ENCODE assay signal across 8 mouse cellular contexts in the genomic region with DNA sequence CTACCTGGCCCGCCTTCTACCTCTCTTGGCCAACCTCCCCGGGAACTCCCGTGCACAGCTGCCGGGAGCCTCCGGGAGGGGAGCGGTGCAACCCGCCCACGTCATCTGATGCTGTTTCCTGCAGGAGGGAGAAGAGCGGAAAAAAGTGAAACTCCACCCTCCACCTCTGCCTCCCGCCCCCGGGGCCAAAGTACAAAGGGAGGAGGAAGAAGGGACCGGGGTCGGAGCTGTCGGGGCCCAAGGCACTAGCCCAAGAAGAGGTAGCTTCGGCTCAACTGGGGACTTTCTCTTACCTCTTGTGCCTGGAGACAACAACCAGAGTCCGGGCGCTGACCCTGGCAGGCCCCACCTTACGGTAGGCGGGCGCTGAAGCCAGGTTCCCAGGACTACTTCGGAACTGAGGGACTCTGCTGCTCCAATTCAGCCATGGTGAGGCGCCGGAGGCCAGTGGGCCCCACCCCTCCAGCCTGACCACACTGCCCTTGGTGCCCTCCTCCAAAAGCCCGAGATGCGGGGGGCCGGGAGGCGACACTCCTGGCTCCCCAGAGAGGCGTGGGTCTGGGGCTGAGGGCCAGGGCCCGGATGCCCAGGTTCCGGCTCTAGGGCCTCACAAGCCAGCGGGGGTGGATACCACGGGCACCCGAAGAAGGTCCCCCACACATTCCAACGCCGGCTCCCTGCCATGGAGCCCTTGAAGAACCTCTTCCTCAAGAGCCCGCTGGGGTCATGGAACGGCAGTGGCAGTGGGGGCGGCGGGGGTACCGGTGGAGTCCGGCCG. TPM values are rescaled to one million over a fixed set of nuclear protein-coding genes. Genes with fewer than 3 reads are reported as not detected.
DNase-seq lines count a peak whose midpoint lies in the region; ATAC-seq and TF ChIP-seq lines count a peak whose summit lies in the region.

No protein-coding gene starts in this region.

- H3K36me3 ChIP-seq in hindbrain, embryonic 11.5 days (ENCODE audit: control insufficient read depth, insufficient read depth, low read length): peaks cover 10% of the 10 kb centered on the region
- peaks cover 22% of the 10 kb centered on the region; the same call in 1 of the 2 replicates for H3K36me3 ChIP-seq in lung, postnatal 0 days (ENCODE audit: insufficient read depth, low read length)

- peak overlapping the region; percentile 96 for H3K4me2 ChIP-seq in hindbrain, embryonic 11.5 days (replicated peaks; ENCODE audit: low read depth, low read length)
- peak overlapping the region; percentile 99 for H3K4me2 ChIP-seq in lung, postnatal 0 days (replicated peaks; ENCODE audit: low read depth, low read length)

- peak; percentile 17; the same call in 1 of the 2 replicates for ATAC-seq in hindbrain, embryonic 11.5 days (ENCODE audit: low FRiP score)
- ATAC-seq in lung, postnatal 0 days: peak; percentile 66

- H3K9ac ChIP-seq in hindbrain, embryonic 11.5 days (ENCODE audit: low read depth, low read length): peak overlapping the region; percentile 87
- H3K9ac ChIP-seq in lung, postnatal 0 days (replicated peaks; ENCODE audit: low read depth): peak overlapping the region; percentile 76

- TF ChIP-seq EP300 in lung, postnatal 0 days (IDR thresholded peaks at IDR 0.05): no peak; the same call in 1 of the 2 replicates

- H3K9me3 ChIP-seq in hindbrain, embryonic 11.5 days (ENCODE audit: control insufficient read depth, low read length): no peaks in the 10 kb centered on the region
- H3K9me3 ChIP-seq in lung, postnatal 0 days (ENCODE audit: low read length): no peaks in the 10 kb centered on the region

- TF ChIP-seq CTCF in lung, postnatal 0 days (IDR thresholded peaks at IDR 0.05): peak; percentile 17

- peak overlapping the region; percentile 65 for H3K27ac ChIP-seq in hindbrain, embryonic 11.5 days (ENCODE audit: low read depth, low read length)
- peak overlapping the region; percentile 97 for H3K27ac ChIP-seq in lung, postnatal 0 days (ENCODE audit: low read length)

- peak; percentile 91 for DNase-seq in NIH3T3 (ENCODE audit: low read depth)
- peak; percentile 76 to 77 for DNase-seq in cerebellum, postnatal 10 days
- DNase-seq in frontal cortex, postnatal 10 days (ENCODE audit: low spot score in 2 of 2): peak; percentile 74 to 79
- peak; percentile 77 for DNase-seq in hindbrain, embryonic 11.5 days (ENCODE audit: low spot score)
- peak; percentile 88 for DNase-seq in layer of hippocampus, adult 9-11 months
- DNase-seq in lung, postnatal 0 days (ENCODE audit: low spot score): peak; percentile 97
- DNase-seq in ovary, postnatal 10 days (ENCODE audit: low spot score): peak; percentile 67
- peak; percentile 91 for DNase-seq in thymus, postnatal 0 days (ENCODE audit: low spot score)

- no peaks in the 10 kb centered on the region for H3K27me3 ChIP-seq in hindbrain, embryonic 11.5 days (ENCODE audit: control insufficient read depth, insufficient read depth, low read length)
- H3K27me3 ChIP-seq in lung, postnatal 0 days (replicated peaks; ENCODE audit: insufficient read depth, low read length): no peaks in the 10 kb centered on the region

- peak overlapping the region; percentile 88 for H3K4me3 ChIP-seq in hindbrain, embryonic 11.5 days (ENCODE audit: low read depth, low read length)
- H3K4me3 ChIP-seq in lung, postnatal 0 days (ENCODE audit: low read depth, low read length): peak overlapping the region; percentile 70

- 13% methylated on average over 41 of the region's 42 CpGs for WGBS in hindbrain, embryonic 11.5 days
- WGBS in lung, postnatal 0 days: 2% methylated on average over 41 of the region's 42 CpGs

- peaks cover 17% of the 10 kb centered on the region; the same call in 1 of the 2 replicates for H3K4me1 ChIP-seq in hindbrain, embryonic 11.5 days (replicated peaks; ENCODE audit: control insufficient read depth, insufficient read depth, low read length)
- H3K4me1 ChIP-seq in lung, postnatal 0 days (ENCODE audit: insufficient read depth, low read depth, low read length): peaks cover 25% of the 10 kb centered on the region

RNA-seq across cellular contexts. Expression of a gene that starts 1.0 kb away (rescaled TPM):
- polyA plus RNA-seq in hindbrain, embryonic 11.5 days (2014; fragmentation: Nextera tagmentation; extraction: Ambion mirVana): 22.9 and 23.1 TPM in 2 replicates
- 11.3 and 12.9 TPM in 2 replicates for polyA plus RNA-seq in lung, postnatal 0 days (2015; fragmentation: Nextera tagmentation; extraction: Ambion mirVana)
- polyA plus RNA-seq in thymus, postnatal 0 days (2015; fragmentation: Nextera tagmentation; extraction: Ambion mirVana): 13.7 and 19.4 TPM in 2 replicates

RNA-seq across cellular contexts. Expression of a gene that starts 1.2 kb away (rescaled TPM):
- polyA plus RNA-seq in hindbrain, embryonic 11.5 days (2014; fragmentation: Nextera tagmentation; extraction: Ambion mirVana): 13.4 and 14.7 TPM in 2 replicates
- 36.8 and 36.9 TPM in 2 replicates for polyA plus RNA-seq in lung, postnatal 0 days (2015; fragmentation: Nextera tagmentation; extraction: Ambion mirVana)
- polyA plus RNA-seq in thymus, postnatal 0 days (2015; fragmentation: Nextera tagmentation; extraction: Ambion mirVana): 25.7 and 29.2 TPM in 2 replicates

RNA-seq across cellular contexts. Expression of a gene that starts 14.4 kb away (rescaled TPM):
- polyA plus RNA-seq in hindbrain, embryonic 11.5 days (2014; fragmentation: Nextera tagmentation; extraction: Ambion mirVana): 0.19 TPM in 1 of 2 replicates, not detected in the other
- polyA plus RNA-seq in lung, postnatal 0 days (2015; fragmentation: Nextera tagmentation; extraction: Ambion mirVana): 0.87 and 1.3 TPM in 2 replicates
- polyA plus RNA-seq in thymus, postnatal 0 days (2015; fragmentation: Nextera tagmentation; extraction: Ambion mirVana): 0.32 and 0.74 TPM in 2 replicates

RNA-seq across cellular contexts. Expression of a gene that starts 26.2 kb away (rescaled TPM):
- polyA plus RNA-seq in hindbrain, embryonic 11.5 days (2014; fragmentation: Nextera tagmentation; extraction: Ambion mirVana): 7.8 and 8.2 TPM in 2 replicates
- 32.6 and 38.2 TPM in 2 replicates for polyA plus RNA-seq in lung, postnatal 0 days (2015; fragmentation: Nextera tagmentation; extraction: Ambion mirVana)
- polyA plus RNA-seq in thymus, postnatal 0 days (2015; fragmentation: Nextera tagmentation; extraction: Ambion mirVana): 37.4 and 39.2 TPM in 2 replicates

RNA-seq across cellular contexts. Expression of a gene that starts 36.4 kb away (rescaled TPM):
- 4.4 and 6.2 TPM in 2 replicates for polyA plus RNA-seq in hindbrain, embryonic 11.5 days (2014; fragmentation: Nextera tagmentation; extraction: Ambion mirVana)
- 19.3 and 21.6 TPM in 2 replicates for polyA plus RNA-seq in lung, postnatal 0 days (2015; fragmentation: Nextera tagmentation; extraction: Ambion mirVana)
- 17.6 TPM in 2 replicates for polyA plus RNA-seq in thymus, postnatal 0 days (2015; fragmentation: Nextera tagmentation; extraction: Ambion mirVana)

Comparison
In these comparisons a context has a peak if more than half of its experiments do, and no peak if none do; other contexts are left out.
1. Peak in every context shown above with its lines: DNase-seq, ATAC-seq, H3K4me3 ChIP-seq and H3K27ac ChIP-seq.